Mouse (Mus musculus) myocyte (in vitro differentiated cells): Measurements from ENCODE around the gene Defb45.
A peak's percentile ranks its signal among the peaks of the same experiment; 100 is the strongest.

Source experiments
- CEBPB ChIP-seq: IDR thresholded peaks from 2 replicates; pipeline ENCODE4 v1.6.1; 2011; ENCODE audit warnings: mild to moderate bottlenecking, moderate library complexity; ENCODE audit not compliant: poor library complexity, insufficient read depth, severe bottlenecking
- E2F4 ChIP-seq: IDR thresholded peaks from one replicate; pipeline ENCODE4 v1.6.1; 2011; ENCODE audit warnings: mild to moderate bottlenecking, control low read depth, moderate library complexity; ENCODE audit not compliant: insufficient read depth
- MAX ChIP-seq: IDR thresholded peaks from one replicate; pipeline ENCODE4 v1.6.1; 2011; ENCODE audit warnings: low read depth, mild to moderate bottlenecking, control low read depth
- MYOD1 ChIP-seq, 3 experiments: IDR thresholded peaks; one replicate each; pipeline ENCODE4 v1.6.1; 2011; ENCODE audit warnings: control low read depth in 2 of 3, low read depth in 2 of 3, mild to moderate bottlenecking in 2 of 3, moderate library complexity in 1 of 3; ENCODE audit not compliant: insufficient read length in 2 of 3, control insufficient read depth in 1 of 3
- MYOG ChIP-seq, 3 experiments: IDR thresholded peaks; one replicate each; pipeline ENCODE4 v1.6.1; 2011; ENCODE audit warnings: control low read depth in 2 of 3, low read depth in 2 of 3, mild to moderate bottlenecking in 2 of 3; ENCODE audit not compliant: insufficient read length in 2 of 3, control insufficient read depth in 1 of 3, insufficient read depth in 1 of 3
- POLR2A ChIP-seq: IDR thresholded peaks from one replicate; pipeline ENCODE4 v1.6.1; 2011; ENCODE audit warnings: low read depth, mild to moderate bottlenecking, control low read depth, moderate library complexity; ENCODE audit not compliant: insufficient read length
- POLR2AphosphoS2 ChIP-seq: IDR thresholded peaks from one replicate; pipeline ENCODE4 v1.6.1; 2011; ENCODE audit warnings: low read depth, control low read depth; ENCODE audit not compliant: insufficient read length
- REST ChIP-seq: IDR thresholded peaks from one replicate; pipeline ENCODE4 v1.6.1; 2011; ENCODE audit warnings: mild to moderate bottlenecking, control low read depth, moderate library complexity; ENCODE audit not compliant: insufficient read depth, insufficient read length
- SRF ChIP-seq: IDR thresholded peaks from one replicate; pipeline ENCODE4 v1.6.1; 2011; ENCODE audit warnings: low read depth; ENCODE audit not compliant: control insufficient read depth, insufficient read length
- TCF12 ChIP-seq: IDR thresholded peaks from one replicate; pipeline ENCODE4 v1.6.1; 2011; ENCODE audit warnings: mild to moderate bottlenecking, control low read depth; ENCODE audit not compliant: poor library complexity, insufficient read depth, severe bottlenecking

DNA sequence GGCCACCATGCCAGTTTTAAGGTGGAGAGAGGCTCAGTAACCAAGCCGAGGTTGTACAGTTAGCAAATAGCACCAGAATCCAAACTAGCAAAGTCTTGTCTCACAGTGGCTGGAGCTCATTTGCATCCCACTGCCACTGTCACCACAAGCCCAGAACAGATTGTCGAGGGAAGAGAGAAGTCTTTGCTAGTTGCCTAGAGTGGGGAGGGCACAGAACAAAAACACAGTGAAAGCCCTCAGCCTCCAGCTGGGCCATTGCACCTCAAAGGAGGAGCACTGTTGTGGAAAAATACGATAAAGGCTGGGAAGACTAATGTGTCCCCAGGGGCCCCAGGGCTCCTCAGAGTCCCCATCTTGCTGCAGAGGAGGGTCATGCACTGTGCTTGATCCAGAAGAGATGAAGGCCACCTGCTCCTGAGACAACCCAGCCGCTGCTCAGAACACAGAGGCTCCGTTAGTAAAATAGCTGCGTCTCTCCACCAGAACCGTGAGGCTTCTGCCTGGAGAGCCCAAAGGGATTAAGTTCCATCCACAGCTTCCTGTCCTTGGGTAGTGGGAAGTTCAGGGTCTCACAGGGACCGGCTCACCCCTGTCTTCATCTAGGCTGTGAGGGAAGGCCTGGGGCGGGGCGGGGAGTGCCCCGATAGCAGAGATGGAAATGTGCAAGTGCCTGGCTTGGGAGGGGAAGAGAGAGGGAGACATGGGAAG is 40.4 kb upstream of the Defb45 start:
- peak; percentile 23 for TF ChIP-seq POLR2AphosphoS2
- TF ChIP-seq MYOG (IDR thresholded peaks at IDR 0.05; ENCODE audit: control insufficient read depth in 1 of 3, insufficient read depth in 1 of 3, insufficient read length in 2 of 3, low read depth in 2 of 3) = peak in 1 of 3 experiments; percentile 11
- TF ChIP-seq POLR2A = no peak
- TF ChIP-seq E2F4 = no peak
- TF ChIP-seq MAX = no peak
- TF ChIP-seq TCF12 = no peak
- no peak for TF ChIP-seq SRF
- TF ChIP-seq CEBPB = no peak
- TF ChIP-seq MYOD1 (IDR thresholded peaks at IDR 0.05; ENCODE audit: control insufficient read depth in 1 of 3, insufficient read length in 2 of 3, low read depth in 2 of 3) = peak in 1 of 3 experiments; percentile 40
- TF ChIP-seq REST = no peak
